Mouse (Mus musculus) small intestine, adult 2 months (tissue): ENCODE data around the gene Tmod3. TPM values are rescaled to one million over a fixed set of nuclear protein-coding genes. Genes with fewer than 3 reads are reported as not detected.

ENCODE experiments used
- H3K27ac ChIP-seq: fragments of 200-500 bp; 2 replicates; pipeline ENCODE4 v1.5.1; 2012; ENCODE audit warnings: low read depth, low read length, control low read depth, inconsistent platforms; ENCODE audit not compliant: insufficient read depth
- H3K27me3 ChIP-seq: fragments of 200-500 bp; 2 replicates; pipeline ENCODE4 v1.6.1; 2012; ENCODE audit warnings: mild to moderate bottlenecking, moderate library complexity, low read length, inconsistent platforms; ENCODE audit not compliant: control insufficient read depth, insufficient read depth
- H3K36me3 ChIP-seq: fragments of 200-500 bp; 2 replicates; pipeline ENCODE4 v1.6.1; 2012; ENCODE audit warnings: mild to moderate bottlenecking, low read length, control low read depth, inconsistent platforms; ENCODE audit not compliant: control insufficient read depth, insufficient read depth
- H3K4me1 ChIP-seq: fragments of 200-500 bp; 2 replicates; pipeline ENCODE4 v1.6.1; 2012; ENCODE audit warnings: low read length, inconsistent platforms, mixed read lengths; ENCODE audit not compliant: control insufficient read depth, insufficient read depth, insufficient read length
- H3K4me3 ChIP-seq: fragments of 200-500 bp; 2 replicates; pipeline ENCODE4 v1.5.1; 2012; ENCODE audit warnings: low read depth, mild to moderate bottlenecking, control low read depth, inconsistent platforms, low read length, moderate library complexity
- CTCF ChIP-seq: fragments of 200-500 bp; IDR thresholded peaks from 2 replicates; pipeline ENCODE4 v1.5.1; 2012; ENCODE audit warnings: low read depth, mild to moderate bottlenecking, control low read depth, inconsistent platforms, low read length, moderate library complexity, mixed read lengths; ENCODE audit not compliant: insufficient replicate concordance, insufficient read length; ENCODE audit errors: extremely low read depth
- POLR2A ChIP-seq: fragments of 200-500 bp; IDR thresholded peaks from 2 replicates; pipeline ENCODE4 v1.6.1; 2012; ENCODE audit warnings: low read depth, mild to moderate bottlenecking, control low read depth, inconsistent platforms, low read length, moderate library complexity
- WGBS: fragments of 180-500 bp; shearing (Covaris S2); methylation state at CpG from one replicate; pipeline ENCODE4 v1.1.7; 2018; 5-methylcytosine and 5-hydroxymethylcytosine counted together
- polyA plus RNA-seq: library from polyadenylated mRNA; depleted of rRNA; stranded (reverse); fragments of >200 nt; gene quantifications from 2 replicates; pipeline ENCODE4 v1.2.3, GENCODE M21; 2012

Gene Tmod3
- polyA plus RNA-seq, 1 experiment, result 13.4 TPM

- TF ChIP-seq CTCF (no peak), POLR2A (no peak)
- no peak overlapping the region for H3K27ac ChIP-seq
- no peaks in the 10 kb centered on the region for H3K4me1 ChIP-seq
- no peaks in the 10 kb centered on the region; the same call in 1 of the 2 replicates for H3K36me3 ChIP-seq
- no peak overlapping the region for H3K4me3 ChIP-seq
- no peaks in the 10 kb centered on the region for H3K27me3 ChIP-seq
- WGBS, result 77% methylated on average over 6 of the region's 6 CpGs
Observed at GRCm38 (mm10) chr9:75485231-75485630, 74.2 kb downstream of the Tmod3 start.

- H3K4me1 ChIP-seq, result no peaks in the 10 kb centered on the region
- WGBS, result 90% methylated on average over 5 of the region's 5 CpGs
- no peak overlapping the region for H3K27ac ChIP-seq
- no peaks in the 10 kb centered on the region for H3K27me3 ChIP-seq
- H3K36me3 ChIP-seq, result no peaks in the 10 kb centered on the region; the same call in 1 of the 2 replicates
- TF ChIP-seq POLR2A, result no peak
- no peak for TF ChIP-seq CTCF
- no peak overlapping the region for H3K4me3 ChIP-seq
Observed at GRCm38 (mm10) chr9:75480536-75481075, 78.9 kb downstream of the Tmod3 start.

- H3K4me3 ChIP-seq, result no peak overlapping the region
- no peaks in the 10 kb centered on the region; the same call in 1 of the 2 replicates for H3K36me3 ChIP-seq
- no peaks in the 10 kb centered on the region for H3K4me1 ChIP-seq
- 69% methylated on average over 8 of the region's 8 CpGs for WGBS
- TF ChIP-seq CTCF, result no peak
- TF ChIP-seq POLR2A, result no peak
- no peaks in the 10 kb centered on the region for H3K27me3 ChIP-seq
- H3K27ac ChIP-seq, result no peak overlapping the region
Observed at GRCm38 (mm10) chr9:75479106-75479725, 80.2 kb downstream of the Tmod3 start.

DNA sequence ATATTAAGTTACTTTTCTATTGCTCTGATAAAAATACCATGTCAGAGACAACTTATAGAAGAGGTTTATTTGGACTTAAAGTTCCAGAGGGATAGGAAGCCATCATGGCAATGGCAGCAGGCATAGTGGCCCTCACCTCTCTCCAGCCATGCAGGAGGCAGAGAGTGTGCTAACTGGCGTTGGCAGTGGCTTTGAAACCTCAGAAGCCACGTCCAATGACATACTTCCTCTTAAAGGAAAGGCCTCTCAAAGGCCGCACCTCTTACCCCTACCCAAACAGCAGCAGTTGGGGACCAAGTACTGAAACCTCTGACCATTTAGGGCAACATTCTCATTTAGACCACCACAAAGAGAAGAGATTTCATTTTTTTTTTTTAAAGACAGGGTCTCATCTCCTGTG is 82.2 kb downstream of the Tmod3 start:
- no peaks in the 10 kb centered on the region; the same call in 1 of the 2 replicates for H3K36me3 ChIP-seq
- H3K4me3 ChIP-seq, result no peak overlapping the region
- no peak for TF ChIP-seq POLR2A
- no peak for TF ChIP-seq CTCF
- H3K27me3 ChIP-seq, result no peaks in the 10 kb centered on the region
- H3K4me1 ChIP-seq, result no peaks in the 10 kb centered on the region
- WGBS, result 70% methylated on average over 3 of the region's 3 CpGs
- no peak overlapping the region for H3K27ac ChIP-seq

DNA sequence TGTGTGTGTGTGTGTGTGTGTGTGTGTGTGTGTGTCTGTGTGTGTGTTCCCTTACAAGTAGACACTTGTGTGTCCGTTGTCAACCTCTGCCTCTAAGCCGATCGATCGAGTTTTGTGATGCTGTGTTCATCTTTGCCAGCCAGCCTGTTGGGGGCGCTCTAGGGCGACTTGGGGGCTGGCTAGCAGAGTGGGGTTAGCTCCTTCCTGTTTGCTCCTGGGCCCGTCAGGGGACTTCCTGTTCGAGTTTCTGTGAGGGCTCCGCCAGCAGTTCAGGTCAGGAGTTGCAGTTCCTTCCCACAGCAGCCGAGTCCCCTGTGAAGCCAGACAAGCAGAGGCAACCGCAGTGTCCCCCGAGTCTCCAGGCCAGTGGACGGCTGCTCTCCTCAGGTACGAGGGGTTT is 91.2 kb downstream of the Tmod3 start:
- Histone ChIP-seq H3K36me3 (peaks cover 33% of the 10 kb centered on the region), H3K27me3 (no peaks in the 10 kb centered on the region), H3K4me3 (no peak overlapping the region), H3K4me1 (no peaks in the 10 kb centered on the region), H3K27ac (no peak overlapping the region)
- TF ChIP-seq CTCF, result 0 out of 2 replicates have a peak, but pooled peaks have one; percentile 6
- TF ChIP-seq POLR2A, result no peak
- WGBS, result 84% methylated on average over 14 of the region's 14 CpGs

DNA sequence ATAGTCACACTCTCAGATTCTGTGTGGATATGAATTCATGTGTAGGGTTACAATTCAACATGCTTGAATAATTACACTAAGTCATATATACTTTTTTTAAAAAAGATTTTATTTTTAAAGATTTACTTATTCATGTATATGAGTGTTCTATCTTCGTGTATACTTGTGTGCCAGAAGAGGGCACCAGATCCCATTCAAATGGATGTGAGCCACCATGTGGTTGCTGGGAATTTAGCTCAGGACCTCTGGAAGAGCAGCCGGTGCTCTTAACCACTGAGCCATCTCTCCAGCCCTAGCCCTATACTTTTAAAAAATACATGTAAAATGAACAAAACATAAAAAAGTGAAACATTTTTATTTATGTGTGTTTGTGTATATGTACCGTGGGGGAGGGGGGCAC is 91.9 kb downstream of the Tmod3 start:
- Histone ChIP-seq H3K27ac (no peak overlapping the region), H3K4me3 (no peak overlapping the region), H3K36me3 (peaks cover 37% of the 10 kb centered on the region), H3K4me1 (no peaks in the 10 kb centered on the region), H3K27me3 (no peaks in the 10 kb centered on the region)
- WGBS, result 94% methylated on average over 3 of the region's 3 CpGs
- no peak for TF ChIP-seq POLR2A
- no peak for TF ChIP-seq CTCF

DNA sequence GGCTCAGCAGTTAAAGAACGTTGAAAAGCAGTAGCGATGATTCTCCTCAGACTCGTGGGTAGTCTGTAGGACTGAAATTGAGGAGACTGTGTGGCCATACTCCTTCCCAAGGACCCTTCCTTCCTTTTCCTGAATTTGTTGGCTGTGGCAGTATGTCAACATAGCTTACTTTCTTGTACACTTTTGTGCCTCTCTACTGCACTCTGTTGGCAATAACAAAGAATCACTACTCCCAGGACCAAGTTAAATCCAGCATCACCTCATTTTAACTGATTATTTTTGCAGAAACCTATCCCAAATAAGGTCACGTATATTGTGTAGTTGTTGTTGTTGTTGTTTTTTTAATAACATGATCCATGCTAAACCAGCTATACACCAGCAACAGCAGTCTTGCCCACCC is 92.8 kb downstream of the Tmod3 start:
- H3K27ac ChIP-seq, result no peak overlapping the region
- no peaks in the 10 kb centered on the region for H3K27me3 ChIP-seq
- 92% methylated on average over 4 of the region's 4 CpGs for WGBS
- TF ChIP-seq CTCF (no peak), POLR2A (no peak)
- H3K4me1 ChIP-seq, result no peaks in the 10 kb centered on the region
- peaks cover 44% of the 10 kb centered on the region for H3K36me3 ChIP-seq
- no peak overlapping the region for H3K4me3 ChIP-seq
